Mouse (Mus musculus) Muller cell, postnatal 12 days (primary cell): ENCODE data around the gene Rnf126.

Experiments
- DNase-seq: peaks from one replicate; pipeline ENCODE4 v3.0.0-alpha.2; 2015; ENCODE audit errors: inconsistent ontology term

The Rnf126 gene

GRCm38 (mm10) chr10:79766508-79767325, at the start of gene Rnf126:
TSS of gene Rnf126 (minus strand) at chr10:79766952.
- DNase-seq: peak; percentile 100

GRCm38 (mm10) chr10:79815671-79816494, 49.1 kb upstream of the Rnf126 start:
- no peak for DNase-seq

- no peak for DNase-seq
These were observed 47.6 kb upstream of the Rnf126 start for GRCm38 (mm10) chr10:79814271-79814842.

DNA sequence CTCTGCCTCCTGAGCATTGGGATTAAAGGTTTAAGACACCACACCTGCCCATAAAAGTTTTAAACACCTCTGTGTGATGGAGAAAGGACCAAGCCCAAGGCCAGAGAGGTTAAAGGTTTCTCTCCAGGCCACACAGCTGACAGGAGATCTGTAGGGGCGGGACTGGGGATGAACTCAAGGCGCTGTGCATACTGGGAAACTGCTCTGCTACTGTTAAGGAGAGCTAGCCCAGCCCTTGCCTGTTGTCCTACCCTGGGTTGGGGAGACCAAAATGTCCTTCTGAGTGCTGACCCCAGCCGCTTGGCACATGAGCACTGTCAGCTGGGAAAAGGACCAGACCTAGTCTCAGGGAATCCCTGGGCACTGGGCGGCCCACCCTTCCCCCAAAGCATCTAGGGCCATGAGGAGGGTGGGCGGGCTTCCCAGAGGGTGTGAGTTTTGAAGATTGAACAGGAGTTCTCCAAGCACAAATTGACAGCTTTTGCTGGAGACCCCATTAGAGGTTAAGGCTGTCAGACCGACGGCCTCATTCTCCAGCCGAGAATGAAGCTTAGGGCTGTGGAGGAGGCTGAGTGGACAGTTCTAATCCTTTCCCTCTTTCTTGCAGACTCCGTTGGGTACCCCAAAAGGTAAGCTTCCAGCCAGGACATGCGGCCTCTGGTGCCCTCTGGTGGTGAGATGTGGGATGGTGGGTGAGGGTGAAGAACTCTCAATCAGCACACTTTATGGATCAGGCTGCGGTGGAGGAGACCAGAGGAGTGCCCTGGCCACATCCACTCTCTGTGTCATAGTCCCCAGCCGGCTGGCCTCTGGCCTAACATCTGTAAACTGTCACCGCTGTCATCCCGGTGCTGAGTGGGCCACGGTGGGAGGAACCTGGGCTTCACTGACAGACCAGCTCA, 45.2 kb upstream of the Rnf126 start:
- DNase-seq: peak; percentile 82

- DNase-seq: no peak
These were observed 42.0 kb upstream of the Rnf126 start for GRCm38 (mm10) chr10:79808728-79809127.

DNA sequence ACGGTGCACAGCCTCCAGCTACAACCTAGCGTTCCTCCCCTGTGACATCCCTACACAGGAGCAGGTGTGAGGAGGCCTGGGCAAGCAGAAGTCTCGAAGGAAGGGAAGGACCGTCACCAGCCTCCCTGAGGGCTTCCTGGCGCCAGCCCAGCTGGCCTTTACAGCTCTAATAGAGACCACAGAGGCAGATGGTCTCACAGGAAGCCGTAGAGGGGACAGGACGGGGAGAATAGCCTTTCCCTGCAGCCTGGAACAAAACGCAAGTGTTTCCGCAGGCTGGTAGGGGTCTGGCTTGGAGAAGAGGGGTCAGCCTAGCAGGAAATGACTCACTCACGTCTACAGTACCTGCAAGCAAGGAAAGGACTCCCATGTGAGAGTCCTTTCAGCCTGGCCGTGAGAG, 41.1 kb upstream of the Rnf126 start:
- no peak for DNase-seq

DNA sequence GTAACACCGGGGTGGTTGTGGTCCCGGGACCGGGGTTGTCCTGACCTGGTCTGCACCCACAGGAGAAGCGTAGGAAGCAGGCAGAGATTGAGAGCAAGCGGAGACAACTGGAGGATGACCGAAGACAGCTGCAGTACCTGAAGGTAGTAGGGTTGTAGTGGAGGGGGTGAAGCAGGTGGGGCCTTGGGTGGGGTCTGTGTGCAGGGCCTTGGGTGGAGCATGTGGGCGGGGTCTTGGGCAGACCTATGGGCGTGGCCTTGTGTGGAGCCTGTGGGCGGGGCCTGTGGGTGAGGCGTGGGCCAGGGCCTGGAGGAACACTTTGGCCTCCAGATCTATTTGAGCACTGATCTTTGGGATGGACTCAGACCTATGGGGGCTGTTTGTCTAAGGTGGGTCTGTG, 40.2 kb upstream of the Rnf126 start:
- DNase-seq: no peak

DNA sequence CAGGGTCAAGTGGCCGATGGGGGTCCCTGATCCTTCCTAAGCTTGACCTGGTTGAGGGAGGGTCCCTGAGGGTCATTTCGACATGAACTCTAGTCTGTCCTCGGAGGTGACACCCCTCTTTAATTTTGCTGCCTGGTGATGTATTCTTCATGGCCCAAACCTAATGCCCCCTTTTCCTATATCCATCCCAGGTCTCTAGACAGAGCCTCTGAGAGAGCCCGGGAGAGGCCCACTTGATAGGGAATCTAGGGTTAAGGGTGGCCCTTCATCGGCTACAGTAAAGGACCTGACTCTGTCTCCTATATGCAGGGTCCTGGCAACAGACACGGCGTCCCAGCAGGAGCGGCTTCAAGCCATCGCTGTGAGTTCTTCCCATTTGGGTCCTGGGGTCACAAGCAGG, 39.6 kb upstream of the Rnf126 start:
- no peak for DNase-seq

- no peak for DNase-seq
These were observed 38.9 kb upstream of the Rnf126 start for GRCm38 (mm10) chr10:79805636-79806035.

DNA sequence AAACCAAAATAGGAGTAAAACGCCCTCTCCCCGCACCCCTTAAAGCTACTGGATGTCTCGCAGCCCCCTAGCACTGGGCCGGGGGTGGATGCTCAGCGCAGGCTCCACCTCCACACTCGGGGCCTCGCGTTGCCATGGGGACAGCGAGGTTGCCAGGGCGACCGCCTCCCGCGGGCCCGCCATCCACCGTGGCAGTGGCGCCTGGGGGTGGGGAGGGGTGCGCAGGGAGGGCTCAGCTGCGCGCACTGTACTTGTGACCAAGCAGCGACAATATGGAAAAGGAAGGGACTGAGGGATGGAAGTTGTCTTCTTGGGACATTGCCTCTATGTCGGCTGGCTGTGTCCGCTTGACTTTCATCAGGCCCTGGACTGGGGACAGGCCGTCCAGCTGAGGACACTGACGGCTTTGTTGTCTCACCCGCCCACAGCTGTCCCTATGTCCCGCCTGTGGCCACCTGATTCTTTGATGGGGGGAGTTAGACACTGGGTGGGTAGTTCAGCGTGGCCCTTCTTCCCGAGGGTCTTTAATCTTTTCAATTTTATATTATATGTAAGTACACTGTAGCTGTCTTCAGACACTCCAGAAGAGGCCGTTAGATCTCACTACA, 37.1 kb upstream of the Rnf126 start:
- peak; percentile 74 for DNase-seq

DNA sequence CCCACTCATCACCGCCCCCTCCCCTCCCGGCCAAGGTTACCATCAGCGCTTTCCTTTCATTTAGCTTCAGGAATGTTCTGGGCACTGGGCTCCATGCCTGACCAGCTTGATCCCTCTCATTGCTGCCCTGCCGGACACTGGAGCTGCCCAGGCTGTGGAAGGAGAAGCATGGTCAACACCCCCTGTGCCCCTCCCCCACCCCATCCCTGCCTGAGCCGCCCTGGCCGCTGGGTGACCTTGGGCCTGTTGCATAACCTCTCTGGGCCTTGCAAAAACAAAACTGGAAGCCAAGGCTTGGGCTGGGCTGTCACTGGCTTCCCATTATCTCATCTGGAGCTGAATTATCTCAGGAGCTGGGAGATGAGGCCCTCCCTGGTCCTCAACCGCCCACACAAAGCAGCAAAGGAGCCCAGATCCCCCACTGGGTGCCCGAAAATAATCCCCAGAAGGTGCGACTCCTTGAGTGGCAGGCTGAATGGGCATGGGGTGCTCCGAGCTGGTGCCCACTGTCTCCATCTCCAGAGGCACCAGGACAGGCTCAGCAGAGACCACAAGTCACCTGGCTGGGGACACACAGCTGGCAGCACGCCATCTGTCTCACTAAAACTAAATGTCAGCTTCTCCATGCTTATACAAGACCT, 35.7 kb upstream of the Rnf126 start:
- peak; percentile 96 for DNase-seq

DNA sequence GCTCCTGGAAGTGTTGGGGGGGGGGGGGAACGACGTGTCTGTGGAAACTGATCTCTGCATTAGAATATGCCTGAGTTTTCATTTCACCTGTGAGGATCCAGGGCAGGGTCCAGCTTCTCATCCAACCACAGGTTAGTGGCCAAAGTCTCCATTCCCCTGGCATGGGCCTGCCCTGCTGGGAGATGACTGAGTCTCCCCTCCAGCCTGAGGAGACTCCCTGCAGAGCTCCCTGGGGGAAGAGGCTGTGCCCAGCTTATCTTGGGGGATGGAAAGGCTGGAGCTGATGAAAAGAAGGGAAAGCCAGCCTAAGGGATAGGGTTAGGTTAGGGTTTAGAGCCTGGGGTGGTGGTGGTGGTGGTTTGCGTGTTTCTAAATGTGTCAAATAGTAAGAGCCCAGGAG, 35.1 kb upstream of the Rnf126 start:
- DNase-seq: no peak

GRCm38 (mm10) chr10:79800508-79800907, 33.8 kb upstream of the Rnf126 start:
- no peak for DNase-seq

- no peak for DNase-seq
These were observed 31.7 kb upstream of the Rnf126 start for GRCm38 (mm10) chr10:79798289-79798928.

- DNase-seq: no peak
These were observed 30.6 kb upstream of the Rnf126 start for GRCm38 (mm10) chr10:79797326-79797725.

DNA sequence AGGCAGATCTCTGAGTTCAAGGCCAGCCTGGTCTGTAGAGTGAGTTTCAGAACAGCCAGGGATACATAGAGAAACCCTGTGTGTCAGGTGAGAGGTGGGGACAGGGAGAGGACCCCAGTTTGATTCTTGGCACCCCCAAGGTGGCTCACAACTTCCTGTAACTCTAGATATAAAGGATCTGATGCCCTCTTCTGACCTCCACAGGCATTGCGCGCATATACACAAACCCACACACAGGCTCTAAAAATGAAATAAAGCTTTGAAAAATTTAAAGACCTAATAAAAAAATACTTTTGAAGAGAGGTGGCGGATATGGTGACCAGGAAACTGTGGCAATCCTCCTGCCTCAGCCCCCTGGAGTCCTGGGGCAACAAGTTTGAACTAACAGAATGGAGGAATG, 29.2 kb upstream of the Rnf126 start:
- DNase-seq: no peak

- peak; percentile 77 for DNase-seq
These were observed 27.8 kb upstream of the Rnf126 start for GRCm38 (mm10) chr10:79794491-79794931.

DNA sequence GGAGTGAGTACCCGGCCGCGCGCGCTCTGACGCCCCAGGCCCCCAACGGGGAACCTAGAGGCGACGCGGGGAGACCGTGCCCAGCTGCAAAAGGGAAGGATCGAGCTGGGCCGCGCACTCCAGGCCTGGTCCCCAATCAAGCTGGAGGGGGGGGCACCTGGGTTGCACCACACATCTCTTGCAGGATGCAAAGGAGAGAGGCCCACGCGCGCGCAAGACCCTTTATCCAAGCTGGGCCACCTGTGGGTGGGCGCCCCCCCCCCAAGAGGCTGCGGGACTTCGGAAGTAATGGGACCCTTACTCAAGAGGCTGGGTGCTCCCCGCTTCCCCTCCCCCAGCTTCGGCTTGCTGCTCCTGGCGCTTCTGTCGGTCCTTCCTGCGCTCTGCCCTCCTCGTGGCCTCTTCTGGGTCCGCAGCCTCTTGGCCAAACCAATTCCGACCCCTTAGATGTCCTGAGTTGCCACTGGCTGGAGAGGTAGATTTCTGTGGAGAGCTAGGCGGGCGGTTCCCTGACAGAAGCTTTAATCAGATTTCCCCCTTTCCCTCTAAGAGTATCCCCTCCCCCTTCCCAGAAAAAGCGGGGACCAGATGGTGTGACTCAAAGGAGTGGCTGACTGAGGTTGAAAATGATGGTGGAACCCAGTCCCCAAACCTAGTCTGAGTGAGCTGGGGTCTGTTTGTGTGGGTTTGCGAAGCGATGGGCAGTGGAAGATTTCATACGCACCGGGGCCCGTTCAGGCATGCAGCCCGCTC, 27.2 kb upstream of the Rnf126 start:
- peak; percentile 58 for DNase-seq

- DNase-seq: peak; percentile 88
These were observed 26.4 kb upstream of the Rnf126 start, which contains the start of gene Palm for GRCm38 (mm10) chr10:79793051-79793737. TSS of gene Palm (plus strand) at chr10:79793572.
